9 mouse cellular contexts compared by ENCODE assay signal in the genomic region with DNA sequence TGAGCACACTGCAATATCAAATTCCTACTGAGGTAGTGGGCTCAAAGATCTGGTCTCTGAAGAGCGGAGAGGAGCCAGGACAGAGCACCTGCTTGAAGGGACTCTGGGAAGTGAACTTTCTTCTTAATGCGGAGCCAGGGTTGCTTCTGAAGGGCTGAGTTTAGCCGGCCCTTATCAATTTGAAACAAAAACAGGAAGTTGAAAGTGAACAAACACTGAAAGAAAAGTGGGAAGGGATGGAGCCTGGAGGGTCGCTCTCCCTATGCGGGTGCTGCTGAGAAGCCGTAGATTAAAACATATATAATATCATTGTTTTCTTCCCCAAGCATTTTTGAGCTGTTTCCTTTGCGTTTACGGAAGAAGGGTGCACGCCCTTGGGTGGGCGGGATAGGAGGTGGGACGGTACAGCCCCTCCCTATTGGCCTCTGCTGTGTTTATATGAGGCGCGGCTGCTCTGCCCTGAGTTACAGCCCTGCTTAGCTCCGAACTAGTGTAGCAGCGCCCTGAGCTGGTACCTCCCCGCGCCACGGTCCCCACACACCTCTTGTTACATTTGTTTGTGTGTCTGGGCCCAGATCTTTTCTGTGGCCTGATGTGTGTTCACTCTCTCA. TPM values are rescaled to one million over a fixed set of nuclear protein-coding genes. Genes with fewer than 3 reads are reported as not detected.
DNase-seq lines count a peak whose midpoint lies in the region; ATAC-seq lines count a peak whose summit lies in the region.
"Had no signal": no experiment of that assay in that cellular context is flagged by ENCODE, and none has a peak within 500 bp of the region (broad histone marks: within the 10 kb centered on the region; RNA-seq: fewer than 3 reads in every experiment).

A gene (plus strand): TSS at position 414 of the 611 bp plus-strand sequence.

- peaks cover 6% of the 10 kb centered on the region for H3K4me1 ChIP-seq in forebrain, embryonic 13.5 days
- peaks cover 10% of the 10 kb centered on the region for H3K4me1 ChIP-seq in limb, embryonic 12.5 days (replicated peaks)
- 0 out of 2 replicates have a peak, but pooled peaks cover 2% of the 10 kb centered on the region for H3K4me1 ChIP-seq in midbrain, embryonic 13.5 days (replicated peaks)

- peak within 1 kb of the TSS; percentile 59 for H3K4me2 ChIP-seq in forebrain, embryonic 13.5 days
- peak within 1 kb of the TSS; percentile 65 for H3K4me2 ChIP-seq in limb, embryonic 12.5 days
- H3K4me2 ChIP-seq in midbrain, embryonic 13.5 days (replicated peaks): peak within 1 kb of the TSS; percentile 43

- intact Hi-C loops in left cerebral cortex, postnatal 4 days (cut with DNase I): no loop called here
- intact Hi-C loops in left cerebral cortex, postnatal 25 days (cut with DNase I): no loop called here

- no peak for ATAC-seq in forebrain, embryonic 13.5 days
- ATAC-seq in hematopoietic stem cell, adult 5-6 weeks (replicated peaks in 1 of 2; ENCODE audit: insufficient read depth in 1 of 2, low FRiP score in 2 of 2, low TSS enrichment in 1 of 2, low read depth in 1 of 2, poor library complexity in 2 of 2, severe bottlenecking in 2 of 2): peak; percentile 94 to 97
- ATAC-seq in limb, embryonic 12.5 days (ENCODE audit: insufficient number of reproducible peaks, insufficient read depth, low FRiP score, low TSS enrichment, low read depth): peak; percentile 88
- ATAC-seq in midbrain, embryonic 13.5 days: no peak
- ATAC-seq: Patski had no signal

- WGBS in forebrain, embryonic 13.5 days: 4% methylated on average over 18 of the region's 18 CpGs
- 2% methylated on average over 18 of the region's 18 CpGs for WGBS in limb, embryonic 12.5 days
- WGBS in midbrain, embryonic 13.5 days: 9% methylated on average over 18 of the region's 18 CpGs

- peak; percentile 10 for DNase-seq in left cerebral cortex, postnatal 4 days
- no peak for DNase-seq in left cerebral cortex, postnatal 25 days (ENCODE audit: low spot score in 2 of 2)
- peak; percentile 73 to 81 for DNase-seq in spleen, postnatal 4 days (ENCODE audit: low spot score in 2 of 2)
- no peak for DNase-seq in frontal cortex, adult 2 months (ENCODE audit: extremely low spot score in 1 of 2, low spot score in 1 of 2)

- no peaks in the 10 kb centered on the region for H3K9me3 ChIP-seq in forebrain, embryonic 13.5 days (replicated peaks)
- H3K9me3 ChIP-seq in limb, embryonic 12.5 days: no peaks in the 10 kb centered on the region
- no peaks in the 10 kb centered on the region for H3K9me3 ChIP-seq in midbrain, embryonic 13.5 days

- peak within 1 kb of the TSS; percentile 34 for H3K4me3 ChIP-seq in forebrain, embryonic 13.5 days
- H3K4me3 ChIP-seq in limb, embryonic 12.5 days (replicated peaks): peak within 1 kb of the TSS; percentile 42
- peak within 1 kb of the TSS; percentile 21 for H3K4me3 ChIP-seq in midbrain, embryonic 13.5 days (replicated peaks)

- no peaks in the 10 kb centered on the region for H3K27me3 ChIP-seq in forebrain, embryonic 13.5 days
- no peaks in the 10 kb centered on the region for H3K27me3 ChIP-seq in limb, embryonic 12.5 days
- no peaks in the 10 kb centered on the region; the same call in 1 of the 2 replicates for H3K27me3 ChIP-seq in midbrain, embryonic 13.5 days
- H3K27me3 ChIP-seq: Patski had no signal

- no peak within 1 kb of the TSS for H3K27ac ChIP-seq in forebrain, embryonic 13.5 days
- H3K27ac ChIP-seq in limb, embryonic 12.5 days: no peak within 1 kb of the TSS
- H3K27ac ChIP-seq in midbrain, embryonic 13.5 days: no peak within 1 kb of the TSS

- H3K9ac ChIP-seq in forebrain, embryonic 13.5 days: peak within 1 kb of the TSS; percentile 46
- peak within 1 kb of the TSS; percentile 45 for H3K9ac ChIP-seq in limb, embryonic 12.5 days (replicated peaks)
- H3K9ac ChIP-seq in midbrain, embryonic 13.5 days (replicated peaks): no peak within 1 kb of the TSS

- H3K36me3 ChIP-seq in forebrain, embryonic 13.5 days (ENCODE audit: poor library complexity, severe bottlenecking): no peaks in the 10 kb centered on the region
- H3K36me3 ChIP-seq in limb, embryonic 12.5 days: no peaks in the 10 kb centered on the region
- H3K36me3 ChIP-seq in midbrain, embryonic 13.5 days: no peaks in the 10 kb centered on the region

RNA-seq across cellular contexts. Expression of the gene that starts here (rescaled TPM):
- total RNA-seq in left cerebral cortex, postnatal 4 days (2021): 1 to 10 TPM; 1.2 to 1.3 TPM
- total RNA-seq in left cerebral cortex, postnatal 25 days (2021): 1 to 10 TPM; 2.5 to 4.1 TPM
- polyA plus RNA-seq in forebrain, embryonic 13.5 days (2015; fragmentation: Nextera tagmentation; extraction: Ambion mirVana): 0.39 and 0.43 TPM in 2 replicates
- 9.8 and 11.3 TPM in 2 replicates for total RNA-seq in hematopoietic stem cell, adult 5-6 weeks (2017)
- polyA plus RNA-seq in limb, embryonic 12.5 days (2016; fragmentation: Nextera tagmentation; extraction: Ambion mirVana): 1.4 TPM in 2 replicates
- polyA plus RNA-seq in midbrain, embryonic 13.5 days (2015; fragmentation: Nextera tagmentation; extraction: Ambion mirVana): 0.66 and 0.71 TPM in 2 replicates
- 2.5 and 3.3 TPM in 2 replicates for polyA plus RNA-seq in frontal cortex, adult 2 months (2012; rRNA removed)

Comparison
In these comparisons a context has a peak if more than half of its experiments do, and no peak if none do; other contexts are left out.
1. DNase-seq: peak in left cerebral cortex, postnatal 4 days (single experiment) and spleen, postnatal 4 days (2 of 2); none in left cerebral cortex, postnatal 25 days (0 of 2) and frontal cortex, adult 2 months (0 of 2).
2. ATAC-seq: peak in hematopoietic stem cell, adult 5-6 weeks (2 of 2) and limb, embryonic 12.5 days (single experiment); none in forebrain, embryonic 13.5 days (single experiment) and midbrain, embryonic 13.5 days (single experiment).
3. Peak in every context shown above with its lines, with median percentiles within 50 percentile points of each other: H3K4me2 ChIP-seq and H3K4me3 ChIP-seq.